9 mouse cellular contexts compared by ENCODE assay signal in genomic region chr10:80694159-80694938, GRCm38 (mm10). TPM values are rescaled to one million over a fixed set of nuclear protein-coding genes. Genes with fewer than 3 reads are reported as not detected.
DNase-seq lines count a peak whose midpoint lies in the region; ATAC-seq and TF ChIP-seq lines count a peak whose summit lies in the region.
"Had no signal": no experiment of that assay in that cellular context is flagged by ENCODE, and none has a peak within 500 bp of the region (broad histone marks: within the 10 kb centered on the region; RNA-seq: fewer than 3 reads in every experiment).

No protein-coding gene starts in this region.

- H3K9ac ChIP-seq in limb, embryonic 12.5 days (replicated peaks) = no peak overlapping the region
- peak overlapping the region; percentile 63 for H3K9ac ChIP-seq in MEL (ENCODE audit: control insufficient read depth, low read depth, low read length, poor library complexity, severe bottlenecking)
- H3K9ac ChIP-seq in liver, embryonic 15.5 days = peak overlapping the region; percentile 16; the same call in 1 of the 2 replicates
- H3K9ac ChIP-seq: neural tube, embryonic 15.5 days had no signal

- no peak for TF ChIP-seq POLR2A in MEL (IDR thresholded peaks at IDR 0.05; ENCODE audit: control insufficient read depth in 1 of 2, insufficient read depth in 1 of 2, low read depth in 1 of 2, low read length in 2 of 2, poor library complexity in 1 of 2)

- no peak for ATAC-seq in limb, embryonic 12.5 days (ENCODE audit: insufficient number of reproducible peaks, insufficient read depth, low FRiP score, low TSS enrichment, low read depth)
- no peak for ATAC-seq in liver, embryonic 15.5 days (ENCODE audit: insufficient read depth)
- ATAC-seq in inflammation-experienced regulatory T-cells, adult 6 months = no peak

- H3K36me3 ChIP-seq in heart, embryonic 10.5 days = peaks cover 52% of the 10 kb centered on the region
- peaks cover 63% of the 10 kb centered on the region for H3K36me3 ChIP-seq in limb, embryonic 12.5 days
- peaks cover 51% of the 10 kb centered on the region for H3K36me3 ChIP-seq in limb, embryonic 10.5 days
- H3K36me3 ChIP-seq in MEL (ENCODE audit: control insufficient read depth in 1 of 2, insufficient read depth in 2 of 2, low read length in 2 of 2) = peaks cover 0 to 48% of the 10 kb centered on the region in 2 experiments; a peak in 2 of 4 replicates
- H3K36me3 ChIP-seq in liver, embryonic 15.5 days (replicated peaks) = peaks cover 44% of the 10 kb centered on the region

- TF ChIP-seq RAD21 in MEL (IDR thresholded peaks at IDR 0.05; ENCODE audit: low read depth, low read length) = no peak

- H3K27me3 ChIP-seq in heart, embryonic 10.5 days (ENCODE audit: insufficient read depth, poor library complexity, severe bottlenecking) = no peaks in the 10 kb centered on the region
- no peaks in the 10 kb centered on the region for H3K27me3 ChIP-seq in limb, embryonic 12.5 days
- H3K27me3 ChIP-seq in limb, embryonic 10.5 days (ENCODE audit: low read depth, poor library complexity, severe bottlenecking) = no peaks in the 10 kb centered on the region
- no peaks in the 10 kb centered on the region for H3K27me3 ChIP-seq in MEL (ENCODE audit: control insufficient read depth in 1 of 2, insufficient read depth in 2 of 2, low read length in 2 of 2)
- no peaks in the 10 kb centered on the region for H3K27me3 ChIP-seq in liver, embryonic 15.5 days
- H3K27me3 ChIP-seq: neural tube, embryonic 15.5 days had no signal

- WGBS in heart, embryonic 10.5 days = 87% methylated on average over 13 of the region's 13 CpGs
- 87% methylated on average over 13 of the region's 13 CpGs for WGBS in limb, embryonic 12.5 days
- 93% methylated on average over 13 of the region's 13 CpGs for WGBS in limb, embryonic 10.5 days
- 83% methylated on average over 13 of the region's 13 CpGs for WGBS in liver, embryonic 15.5 days (ENCODE audit: insufficient replicate concordance)

- no peak for TF ChIP-seq EP300 in MEL (IDR thresholded peaks at IDR 0.05; ENCODE audit: low read depth in 1 of 2, low read length in 2 of 2)

- no peak overlapping the region for H3K4me2 ChIP-seq in limb, embryonic 12.5 days
- H3K4me2 ChIP-seq in liver, embryonic 15.5 days = peak overlapping the region; percentile 43; the same call in 1 of the 2 replicates
- H3K4me2 ChIP-seq: neural tube, embryonic 15.5 days had no signal

- no peaks in the 10 kb centered on the region for H3K9me3 ChIP-seq in heart, embryonic 10.5 days
- H3K9me3 ChIP-seq in limb, embryonic 12.5 days = no peaks in the 10 kb centered on the region
- H3K9me3 ChIP-seq in limb, embryonic 10.5 days (replicated peaks) = no peaks in the 10 kb centered on the region
- H3K9me3 ChIP-seq in MEL (replicated peaks; ENCODE audit: insufficient read depth, low read length) = no peaks in the 10 kb centered on the region
- H3K9me3 ChIP-seq in liver, embryonic 15.5 days (replicated peaks) = no peaks in the 10 kb centered on the region
- H3K9me3 ChIP-seq: neural tube, embryonic 15.5 days had no signal

- no peaks in the 10 kb centered on the region; the same call in none of the 2 replicates for H3K79me2 ChIP-seq in MEL (ENCODE audit: control insufficient read depth, insufficient read depth, low read length, poor library complexity)

- peaks cover 63% of the 10 kb centered on the region for H3K4me1 ChIP-seq in heart, embryonic 10.5 days
- 0 out of 2 replicates have a peak, but pooled peaks cover 3% of the 10 kb centered on the region for H3K4me1 ChIP-seq in limb, embryonic 12.5 days (replicated peaks)
- peaks cover 22% of the 10 kb centered on the region for H3K4me1 ChIP-seq in limb, embryonic 10.5 days
- peaks cover 31 to 68% of the 10 kb centered on the region in 2 experiments for H3K4me1 ChIP-seq in MEL (ENCODE audit: control insufficient read depth in 1 of 2, insufficient read depth in 2 of 2, low read length in 2 of 2)
- H3K4me1 ChIP-seq in liver, embryonic 15.5 days (replicated peaks) = peaks cover 90% of the 10 kb centered on the region

- no peak overlapping the region for H3K4me3 ChIP-seq in heart, embryonic 10.5 days
- H3K4me3 ChIP-seq in limb, embryonic 12.5 days (replicated peaks) = no peak overlapping the region
- no peak overlapping the region for H3K4me3 ChIP-seq in limb, embryonic 10.5 days
- H3K4me3 ChIP-seq in MEL (ENCODE audit: control insufficient read depth in 1 of 2, insufficient read depth in 1 of 2, low read depth in 2 of 2, low read length in 2 of 2) = no peak overlapping the region
- H3K4me3 ChIP-seq in liver, embryonic 15.5 days (replicated peaks) = no peak overlapping the region
- H3K4me3 ChIP-seq: neural tube, embryonic 15.5 days had no signal

- H3K27ac ChIP-seq in heart, embryonic 10.5 days = peak overlapping the region; percentile 69; the same call in 1 of the 2 replicates
- peak overlapping the region; percentile 12; the same call in 1 of the 2 replicates for H3K27ac ChIP-seq in limb, embryonic 12.5 days
- H3K27ac ChIP-seq in limb, embryonic 10.5 days = no peak overlapping the region
- peak overlapping the region; percentile 94 for H3K27ac ChIP-seq in MEL (ENCODE audit: control insufficient read depth, low read depth, low read length)
- peak overlapping the region; percentile 76 for H3K27ac ChIP-seq in liver, embryonic 15.5 days (replicated peaks)

- DNase-seq in heart, embryonic 10.5 days (ENCODE audit: low spot score) = no peak
- DNase-seq in heart, adult 9 months (ENCODE audit: low spot score in 2 of 2) = no peak
- DNase-seq in limb, embryonic 10.5 days (ENCODE audit: low spot score) = no peak
- DNase-seq in MEL (ENCODE audit: low read depth, low spot score) = no peak
- no peak for DNase-seq in cerebellum, adult 18-20 months

- no peak for TF ChIP-seq CTCF in MEL (IDR thresholded peaks at IDR 0.05 in 2 of 3, conservative IDR thresholded peaks at IDR 0.05 in 1 of 3; ENCODE audit: control insufficient read depth in 1 of 3, insufficient read depth in 1 of 3, low read depth in 2 of 3, low read length in 3 of 3, poor library complexity in 1 of 3, severe bottlenecking in 1 of 3)

RNA-seq across cellular contexts. Expression of gene Mob3a, which starts 7.4 kb away (rescaled TPM):
- polyA plus RNA-seq in heart, embryonic 10.5 days (2016; fragmentation: Nextera tagmentation; extraction: Ambion mirVana) = 54.8 and 56.8 TPM in 2 replicates
- polyA plus RNA-seq in limb, embryonic 12.5 days (2016; fragmentation: Nextera tagmentation; extraction: Ambion mirVana) = 51.1 and 51.7 TPM in 2 replicates
- 48.2 and 54.7 TPM in 2 replicates for polyA plus RNA-seq in limb, embryonic 10.5 days (2016; fragmentation: Nextera tagmentation; extraction: Ambion mirVana)
- 38.3 and 38.7 TPM in 2 replicates for total RNA-seq in MEL (2012; rRNA removed)
- polyA plus RNA-seq in MEL (2012; ENCODE audit: insufficient read depth in 1 of 2, insufficient read length in 2 of 2, low read depth in 1 of 2, low replicate concordance in 2 of 2, missing spikeins in 1 of 2) = 10 to 100 TPM in 1 of 2 experiments, not detected in 1; 63.4 TPM
- polyA plus RNA-seq in liver, embryonic 15.5 days (2015; fragmentation: Nextera tagmentation; extraction: Ambion mirVana) = 28.0 and 31.6 TPM in 2 replicates
- 100 to 1,000 TPM; 190 to 248 (median 240) TPM for polyA plus RNA-seq in inflammation-experienced regulatory T-cells, adult 6 months (2017; shearing (Covaris generic))

RNA-seq across cellular contexts. Expression of gene Izumo4, which starts 7.6 kb away (rescaled TPM):
- polyA plus RNA-seq in heart, embryonic 10.5 days (2016; fragmentation: Nextera tagmentation; extraction: Ambion mirVana) = 12.8 and 14.4 TPM in 2 replicates
- 12.5 and 16.5 TPM in 2 replicates for polyA plus RNA-seq in limb, embryonic 12.5 days (2016; fragmentation: Nextera tagmentation; extraction: Ambion mirVana)
- 8.6 and 10.8 TPM in 2 replicates for polyA plus RNA-seq in limb, embryonic 10.5 days (2016; fragmentation: Nextera tagmentation; extraction: Ambion mirVana)
- total RNA-seq in MEL (2012; rRNA removed) = 1.0 and 1.5 TPM in 2 replicates
- 1 to 10 TPM in 1 of 2 experiments, not detected in 1; 3.8 TPM for polyA plus RNA-seq in MEL (2012; ENCODE audit: insufficient read depth in 1 of 2, insufficient read length in 2 of 2, low read depth in 1 of 2, low replicate concordance in 2 of 2, missing spikeins in 1 of 2)
- polyA plus RNA-seq in liver, embryonic 15.5 days (2015; fragmentation: Nextera tagmentation; extraction: Ambion mirVana) = 7.1 and 8.1 TPM in 2 replicates
- 100 to 1,000 TPM in 2 of 3 experiments, 10 to 100 TPM in 1; 71.4 to 109 (median 107) TPM for polyA plus RNA-seq in inflammation-experienced regulatory T-cells, adult 6 months (2017; shearing (Covaris generic))

RNA-seq across cellular contexts. Expression of gene Mknk2, which starts 16.4 kb away (rescaled TPM):
- 90.8 and 92.0 TPM in 2 replicates for polyA plus RNA-seq in heart, embryonic 10.5 days (2016; fragmentation: Nextera tagmentation; extraction: Ambion mirVana)
- 122 and 124 TPM in 2 replicates for polyA plus RNA-seq in limb, embryonic 12.5 days (2016; fragmentation: Nextera tagmentation; extraction: Ambion mirVana)
- 137 and 153 TPM in 2 replicates for polyA plus RNA-seq in limb, embryonic 10.5 days (2016; fragmentation: Nextera tagmentation; extraction: Ambion mirVana)
- total RNA-seq in MEL (2012; rRNA removed) = 68.6 and 87.1 TPM in 2 replicates
- polyA plus RNA-seq in MEL (2012; ENCODE audit: insufficient read depth in 1 of 2, insufficient read length in 2 of 2, low read depth in 1 of 2, low replicate concordance in 2 of 2, missing spikeins in 1 of 2) = 100 to 1,000 TPM in 1 of 2 experiments, 10 to 100 TPM in 1; 47.4 to 184 TPM
- 74.9 and 84.6 TPM in 2 replicates for polyA plus RNA-seq in liver, embryonic 15.5 days (2015; fragmentation: Nextera tagmentation; extraction: Ambion mirVana)
- 10 to 100 TPM; 50.3 to 61.4 (median 50.9) TPM for polyA plus RNA-seq in inflammation-experienced regulatory T-cells, adult 6 months (2017; shearing (Covaris generic))

RNA-seq across cellular contexts. Expression of gene Btbd2, which starts 37.5 kb away (rescaled TPM):
- 59.0 and 69.9 TPM in 2 replicates for polyA plus RNA-seq in heart, embryonic 10.5 days (2016; fragmentation: Nextera tagmentation; extraction: Ambion mirVana)
- 95.8 and 102 TPM in 2 replicates for polyA plus RNA-seq in limb, embryonic 12.5 days (2016; fragmentation: Nextera tagmentation; extraction: Ambion mirVana)
- polyA plus RNA-seq in limb, embryonic 10.5 days (2016; fragmentation: Nextera tagmentation; extraction: Ambion mirVana) = 84.9 and 98.6 TPM in 2 replicates
- 35.4 and 43.1 TPM in 2 replicates for total RNA-seq in MEL (2012; rRNA removed)
- polyA plus RNA-seq in MEL (2012; ENCODE audit: insufficient read depth in 1 of 2, insufficient read length in 2 of 2, low read depth in 1 of 2, low replicate concordance in 2 of 2, missing spikeins in 1 of 2) = 10 to 100 TPM in 1 of 2 experiments, not detected in 1; 81.8 TPM
- 14.4 and 15.9 TPM in 2 replicates for polyA plus RNA-seq in liver, embryonic 15.5 days (2015; fragmentation: Nextera tagmentation; extraction: Ambion mirVana)
- 10 to 100 TPM in 1 of 3 experiments, 1 to 10 TPM in 2; 3.4 to 10.4 (median 9.2) TPM for polyA plus RNA-seq in inflammation-experienced regulatory T-cells, adult 6 months (2017; shearing (Covaris generic))

RNA-seq across cellular contexts. Expression of gene Ap3d1, which starts 47.7 kb away (rescaled TPM):
- polyA plus RNA-seq in heart, embryonic 10.5 days (2016; fragmentation: Nextera tagmentation; extraction: Ambion mirVana) = 53.1 and 60.4 TPM in 2 replicates
- polyA plus RNA-seq in limb, embryonic 12.5 days (2016; fragmentation: Nextera tagmentation; extraction: Ambion mirVana) = 73.8 and 76.8 TPM in 2 replicates
- 54.6 and 60.6 TPM in 2 replicates for polyA plus RNA-seq in limb, embryonic 10.5 days (2016; fragmentation: Nextera tagmentation; extraction: Ambion mirVana)
- total RNA-seq in MEL (2012; rRNA removed) = 29.6 and 32.7 TPM in 2 replicates
- 100 to 1,000 TPM in 1 of 2 experiments, 10 to 100 TPM in 1; 54.5 to 260 TPM for polyA plus RNA-seq in MEL (2012; ENCODE audit: insufficient read depth in 1 of 2, insufficient read length in 2 of 2, low read depth in 1 of 2, low replicate concordance in 2 of 2, missing spikeins in 1 of 2)
- polyA plus RNA-seq in liver, embryonic 15.5 days (2015; fragmentation: Nextera tagmentation; extraction: Ambion mirVana) = 20.2 and 21.8 TPM in 2 replicates
- 10 to 100 TPM; 20.9 to 33.0 (median 29.8) TPM for polyA plus RNA-seq in inflammation-experienced regulatory T-cells, adult 6 months (2017; shearing (Covaris generic))
